Mouse (Mus musculus): ENCODE data around the gene Nid2.

Gene Nid2

DNA sequence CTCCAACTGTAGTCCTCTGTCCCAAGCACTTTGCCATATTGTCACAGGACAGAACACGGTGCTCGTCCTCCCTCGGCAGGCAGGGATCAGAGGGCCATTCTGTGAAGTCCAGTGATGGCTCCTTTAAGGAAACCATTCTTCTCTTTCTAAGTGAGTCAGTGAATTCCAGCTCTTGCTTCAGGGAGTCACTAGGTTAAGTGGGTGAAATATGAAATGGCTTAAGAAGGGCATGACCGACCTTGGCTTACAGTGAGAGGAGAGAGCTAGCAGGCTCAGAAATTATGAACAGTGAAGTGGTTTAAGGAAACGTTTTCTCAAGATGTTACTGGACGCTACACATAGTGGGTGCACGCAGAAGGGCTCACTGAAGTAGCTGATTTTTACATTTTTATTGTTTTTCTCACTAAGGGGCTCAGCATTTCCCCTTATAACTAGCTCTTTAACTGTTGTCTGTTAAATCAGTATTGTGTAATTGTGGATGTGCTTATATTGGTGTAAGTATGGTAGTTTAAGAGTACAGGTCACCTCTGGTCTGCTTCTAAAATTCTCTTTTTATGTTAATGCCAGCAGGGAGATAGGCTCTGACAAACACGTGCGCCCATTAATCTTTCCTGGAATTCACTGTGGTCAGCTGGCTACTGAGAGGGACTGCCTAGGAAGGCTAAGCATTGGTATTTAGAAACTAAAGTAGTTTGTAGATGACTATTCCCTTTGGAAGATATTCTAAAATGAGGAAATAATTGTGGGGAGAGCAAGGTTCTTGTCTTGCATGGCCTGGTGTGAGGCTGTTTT lies 34.9 kb downstream of the Nid2 start:
- no peak for DNase-seq (ENCODE audit: low spot score in 2 of 2)

GRCm38 (mm10) chr14:19788443-19788842 lies 37.4 kb downstream of the Nid2 start:
- DNase-seq (ENCODE audit: low spot score in 2 of 2) = no peak

DNA sequence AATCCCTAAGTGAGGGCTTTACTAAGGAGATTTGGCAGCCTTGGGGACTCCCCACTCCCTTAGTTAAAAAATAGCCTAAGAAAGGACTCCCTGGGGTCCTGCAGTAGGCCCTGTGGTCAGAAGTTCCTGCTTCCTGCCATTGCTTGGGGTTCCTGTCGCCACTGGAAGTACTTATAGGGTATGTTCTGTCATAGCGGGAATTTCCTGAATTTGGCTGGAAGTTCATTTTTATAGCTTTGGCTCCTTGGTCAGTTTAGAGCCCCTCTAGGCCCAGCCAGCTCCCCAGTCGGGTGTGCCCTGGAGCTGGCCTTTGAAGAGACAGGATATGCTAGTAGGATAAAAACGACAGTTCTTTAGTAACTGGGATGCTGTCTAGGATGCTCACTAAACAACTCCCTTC lies 43.8 kb downstream of the Nid2 start:
- DNase-seq (ENCODE audit: low spot score in 2 of 2) = no peak

DNA sequence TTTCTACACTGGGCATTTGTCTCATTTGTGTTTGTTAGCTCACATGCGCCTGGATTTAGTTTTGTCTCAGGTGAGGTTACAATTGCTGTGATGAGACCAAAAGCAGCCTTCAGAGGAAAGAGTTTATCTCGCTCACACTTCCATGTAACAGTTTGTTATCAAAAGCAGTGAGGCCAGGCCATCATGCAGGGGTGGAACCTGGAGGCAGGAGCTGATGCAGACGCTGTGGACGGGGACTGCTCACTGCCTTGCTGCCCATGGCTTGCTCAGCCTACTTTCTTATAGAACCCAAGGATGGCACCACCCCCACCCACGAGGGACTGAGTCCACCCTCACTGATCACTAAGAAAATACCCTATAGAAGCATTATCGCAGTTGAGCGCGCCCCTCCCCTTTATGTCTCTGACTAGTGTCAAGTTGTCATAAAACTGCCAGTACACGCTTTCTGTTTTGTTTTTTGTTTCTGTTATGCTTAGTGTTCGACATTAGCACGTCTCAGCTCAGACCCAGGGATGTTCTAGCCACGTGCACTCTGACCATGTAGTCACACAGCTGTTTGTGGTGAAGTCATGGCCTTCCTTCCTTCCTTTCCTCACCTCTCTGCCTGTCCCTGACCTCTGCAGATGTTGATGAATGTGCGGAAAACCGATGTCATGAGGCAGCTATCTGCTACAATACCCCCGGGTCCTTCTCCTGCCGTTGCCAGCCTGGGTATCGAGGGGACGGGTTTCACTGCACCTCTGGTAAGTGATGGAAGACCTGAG lies 45.7 kb downstream of the Nid2 start:
- no peak for DNase-seq (ENCODE audit: low spot score in 2 of 2)

DNA sequence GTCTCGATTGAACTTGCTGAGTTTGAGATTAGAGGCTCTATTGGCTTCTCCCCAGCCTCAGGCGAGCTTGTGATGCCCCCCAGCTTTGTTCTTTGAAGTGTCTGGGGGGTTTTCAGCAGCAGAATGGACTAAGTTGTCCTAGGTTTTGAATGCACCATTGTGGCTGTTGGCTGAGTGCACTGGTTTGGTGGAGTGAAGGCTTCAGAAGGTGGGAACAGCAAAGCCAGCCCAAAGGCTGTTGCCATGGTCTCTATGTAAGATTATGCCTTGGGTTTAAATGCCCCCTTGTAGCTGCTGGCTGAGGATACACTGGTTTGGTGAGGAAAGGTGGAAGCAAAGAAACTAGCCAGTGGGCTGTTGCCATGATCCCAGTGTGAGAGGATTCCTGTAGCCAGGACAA lies 49.4 kb downstream of the Nid2 start:
- no peak for DNase-seq (ENCODE audit: low spot score in 2 of 2)

- DNase-seq (ENCODE audit: low spot score in 2 of 2) = no peak
Observed at GRCm38 (mm10) chr14:19801474-19802215, 50.6 kb downstream of the Nid2 start.

DNA sequence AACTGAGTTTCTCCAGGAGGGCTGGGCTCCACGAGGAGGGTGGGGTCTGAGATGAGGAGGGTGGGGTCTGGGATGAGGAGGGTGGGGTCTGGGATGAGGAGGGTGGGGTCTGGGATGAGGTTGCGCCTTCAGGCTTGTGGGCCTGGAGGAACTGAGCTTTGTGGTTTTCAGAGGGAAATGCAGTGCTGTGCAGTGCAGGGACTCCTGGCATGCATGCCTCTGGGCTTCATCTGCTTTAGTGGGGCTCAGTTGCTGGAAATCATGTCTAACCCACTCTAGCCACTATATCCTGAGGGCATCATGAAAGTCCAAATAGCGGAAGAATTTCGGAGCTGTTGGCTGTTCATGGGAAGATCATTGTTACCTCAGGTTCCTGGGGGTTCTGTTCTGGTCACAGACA lies 52.2 kb downstream of the Nid2 start:
- DNase-seq (ENCODE audit: low spot score in 2 of 2) = no peak

DNA sequence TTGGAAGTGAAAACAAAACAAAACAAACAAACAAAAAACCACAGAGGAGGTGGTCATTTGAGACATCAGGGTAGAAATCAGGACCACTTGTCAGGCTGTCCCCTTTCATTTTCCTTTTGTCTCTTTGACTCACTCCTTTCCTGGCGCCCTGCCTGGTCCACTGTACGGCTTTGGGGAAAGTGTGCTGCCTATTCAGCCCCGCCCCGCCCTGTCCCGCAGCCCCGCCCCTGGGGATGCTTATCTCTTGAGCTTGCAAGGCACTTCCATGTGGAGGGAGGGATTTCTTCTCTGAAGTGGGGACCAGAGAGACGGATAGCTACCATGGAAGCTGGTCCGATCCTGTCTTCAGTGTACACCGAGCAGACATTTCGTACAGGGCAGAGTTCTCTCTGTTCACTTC lies 52.6 kb downstream of the Nid2 start:
- DNase-seq (ENCODE audit: low spot score in 2 of 2) = no peak

- no peak for DNase-seq (ENCODE audit: low spot score in 2 of 2)
Observed at GRCm38 (mm10) chr14:19807339-19807738, 56.3 kb downstream of the Nid2 start.

- no peak for DNase-seq (ENCODE audit: low spot score in 2 of 2)
Observed at GRCm38 (mm10) chr14:19807858-19808257, 56.8 kb downstream of the Nid2 start.

- DNase-seq (ENCODE audit: low spot score in 2 of 2) = no peak
Observed at GRCm38 (mm10) chr14:19809934-19810333, 58.9 kb downstream of the Nid2 start.

DNA sequence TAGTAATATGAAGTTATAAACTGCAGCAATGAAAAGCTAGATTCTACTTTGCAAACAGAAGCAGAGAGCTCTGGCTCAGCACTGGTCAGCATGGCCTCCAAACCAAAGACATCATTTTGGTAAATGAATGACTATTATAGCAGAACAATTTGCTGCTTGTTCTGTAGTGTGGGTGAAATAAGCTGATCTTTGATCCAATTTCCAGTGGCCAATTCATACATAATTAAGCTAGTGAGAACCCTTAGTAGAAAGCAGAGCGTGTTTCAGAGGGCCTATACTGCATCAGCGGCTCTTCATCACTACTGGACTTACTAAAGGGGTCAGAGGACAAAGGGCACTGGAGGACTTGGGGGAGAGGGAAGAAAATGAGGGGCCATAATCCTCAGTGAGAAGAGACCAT lies 62.0 kb downstream of the Nid2 start:
- no peak for DNase-seq (ENCODE audit: low spot score in 2 of 2)

DNA sequence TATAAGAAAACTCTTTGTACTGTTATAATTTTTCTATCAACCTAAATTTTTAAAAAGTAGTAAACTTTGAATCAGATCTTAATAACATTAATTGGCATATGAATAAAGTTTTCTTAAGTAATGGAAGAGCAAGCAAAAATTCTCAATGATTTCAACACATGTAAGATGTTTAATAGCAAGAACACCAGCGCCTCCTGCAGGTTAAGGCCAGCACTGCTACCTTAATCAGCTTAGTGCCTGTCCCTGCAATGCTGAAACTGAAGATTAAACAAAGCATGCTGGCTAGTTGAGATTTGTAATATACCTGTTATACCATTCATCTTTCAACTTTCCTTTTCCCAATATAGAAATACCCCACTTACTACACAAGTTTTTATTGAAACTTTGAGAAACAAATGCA lies 66.9 kb downstream of the Nid2 start:
- DNase-seq (ENCODE audit: low spot score in 2 of 2) = peak; percentile 73 to 88

GRCm38 (mm10) chr14:19821686-19822085 lies 70.6 kb downstream of the Nid2 start:
- DNase-seq (ENCODE audit: low spot score in 2 of 2) = no peak

DNA sequence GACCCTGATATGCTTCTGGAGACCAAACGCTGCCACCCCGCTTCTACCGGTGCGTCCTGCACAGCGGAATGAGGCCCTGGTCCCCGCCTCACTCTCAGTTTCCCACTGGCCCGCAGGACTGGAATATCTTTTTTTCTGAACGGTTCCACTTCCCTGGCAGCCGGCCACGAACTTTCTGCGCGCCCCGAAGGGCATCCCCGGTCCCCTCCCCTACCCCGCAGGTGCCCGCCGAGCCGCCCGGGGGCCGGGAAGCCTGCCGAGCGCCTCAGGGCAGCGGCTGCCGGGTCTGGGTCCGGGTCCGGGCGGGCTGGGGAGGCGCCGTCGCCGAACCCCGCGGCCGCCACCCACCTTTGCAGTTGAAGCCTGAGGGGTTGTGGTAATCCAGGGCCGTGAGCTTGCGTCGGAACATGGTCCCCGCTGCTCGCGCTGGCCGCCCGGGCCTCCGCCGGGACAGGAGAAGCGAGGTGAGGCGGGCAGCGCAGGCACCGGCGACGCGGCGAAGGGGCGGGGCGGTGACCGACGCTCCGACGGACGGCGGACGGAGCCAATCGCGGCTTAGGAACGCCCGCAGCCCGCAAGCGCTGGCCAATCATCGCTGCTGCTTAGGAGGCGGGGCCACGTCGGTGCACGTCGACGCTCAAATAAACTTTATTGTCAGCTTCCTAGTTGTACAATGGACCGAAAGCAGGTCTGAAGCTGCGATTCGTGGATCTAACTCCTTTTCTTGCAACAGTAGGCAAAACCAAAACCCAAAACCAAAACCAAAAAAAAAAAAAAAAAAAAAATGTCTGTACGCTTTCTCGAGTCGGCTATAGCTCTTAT lies 72.5 kb downstream of the Nid2 start, which contains the start of gene Rtraf:
Gene Rtraf (minus strand): TSS at position 504 of the 822 bp plus-strand sequence.
- DNase-seq (ENCODE audit: low spot score in 2 of 2) = peak; percentile 87 to 96

- no peak for DNase-seq (ENCODE audit: low spot score in 2 of 2)
Observed at GRCm38 (mm10) chr14:19825481-19825880, 74.4 kb downstream of the Nid2 start.

- DNase-seq (ENCODE audit: low spot score in 2 of 2) = no peak
Observed at GRCm38 (mm10) chr14:19836289-19836688, 85.2 kb downstream of the Nid2 start.

- DNase-seq (ENCODE audit: low spot score in 2 of 2) = peak; percentile 52 to 74
Observed at GRCm38 (mm10) chr14:19839600-19840332, 88.7 kb downstream of the Nid2 start.

- DNase-seq (ENCODE audit: low spot score in 2 of 2) = no peak
Observed at GRCm38 (mm10) chr14:19853471-19853870, 102.4 kb downstream of the Nid2 start.

GRCm38 (mm10) chr14:19858279-19858678 lies 107.2 kb downstream of the Nid2 start:
- DNase-seq (ENCODE audit: low spot score in 2 of 2) = no peak
